Mouse (Mus musculus): ENCODE measurements around the gene Gm42957. TPM values are rescaled to one million over a fixed set of nuclear protein-coding genes. Genes with fewer than 3 reads are reported as not detected.

Gene Gm42957
- polyA plus RNA-seq, 1 experiment from 2014 or later = not detected

Other genes with a start within 250 kb of the Gm42957 start
- gene BC107364, start 183.2 kb upstream of the Gm42957 start, polyA plus RNA-seq (2014; fragmentation: Nextera tagmentation; extraction: Ambion mirVana) = not detected in 2 replicates
- gene Hfe2, start 110.3 kb upstream of the Gm42957 start, polyA plus RNA-seq (2014; fragmentation: Nextera tagmentation; extraction: Ambion mirVana) = 1.2 and 1.5 TPM in 2 replicates
- 62.3 and 63.6 TPM in 2 replicates for gene Txnip, start 77.5 kb upstream of the Gm42957 start, polyA plus RNA-seq (2014; fragmentation: Nextera tagmentation; extraction: Ambion mirVana)
- not detected in 2 replicates for gene Gm16253, start 58.5 kb upstream of the Gm42957 start, polyA plus RNA-seq (2014; fragmentation: Nextera tagmentation; extraction: Ambion mirVana)
- gene Polr3gl, start 41.3 kb upstream of the Gm42957 start, polyA plus RNA-seq (2014; fragmentation: Nextera tagmentation; extraction: Ambion mirVana) = 13.2 and 14.2 TPM in 2 replicates
- 0.90 and 1.1 TPM in 2 replicates for gene Ankrd34a, start 38.8 kb upstream of the Gm42957 start, polyA plus RNA-seq (2014; fragmentation: Nextera tagmentation; extraction: Ambion mirVana)
- 6.5 and 7.0 TPM in 2 replicates for gene Lix1l, start 34.3 kb upstream of the Gm42957 start, polyA plus RNA-seq (2014; fragmentation: Nextera tagmentation; extraction: Ambion mirVana)
- 195 and 196 TPM in 2 replicates for gene Rbm8a, start 5.5 kb upstream of the Gm42957 start, polyA plus RNA-seq (2014; fragmentation: Nextera tagmentation; extraction: Ambion mirVana)
- 54.7 and 62.3 TPM in 2 replicates for gene Pex11b, start 98 bp upstream of the Gm42957 start, polyA plus RNA-seq (2014; fragmentation: Nextera tagmentation; extraction: Ambion mirVana)
- 0.59 and 0.77 TPM in 2 replicates for gene Itga10, start 10.1 kb downstream of the Gm42957 start, polyA plus RNA-seq (2014; fragmentation: Nextera tagmentation; extraction: Ambion mirVana)
- 0.14 and 0.45 TPM in 2 replicates for gene Ankrd35, start 34.7 kb downstream of the Gm42957 start, polyA plus RNA-seq (2014; fragmentation: Nextera tagmentation; extraction: Ambion mirVana)
- 33.8 and 35.5 TPM in 2 replicates for gene Pias3, start 60.9 kb downstream of the Gm42957 start, polyA plus RNA-seq (2014; fragmentation: Nextera tagmentation; extraction: Ambion mirVana)
- 12.0 and 13.5 TPM in 2 replicates for gene Nudt17, start 73.1 kb downstream of the Gm42957 start, polyA plus RNA-seq (2014; fragmentation: Nextera tagmentation; extraction: Ambion mirVana)
- gene Polr3c, start 92.2 kb downstream of the Gm42957 start, polyA plus RNA-seq (2014; fragmentation: Nextera tagmentation; extraction: Ambion mirVana) = 35.9 and 37.3 TPM in 2 replicates
- 82.3 and 85.1 TPM in 2 replicates for gene Rnf115, start 92.2 kb downstream of the Gm42957 start, polyA plus RNA-seq (2014; fragmentation: Nextera tagmentation; extraction: Ambion mirVana)
- not detected in 2 replicates for gene Pdzk1, start 193.8 kb downstream of the Gm42957 start, polyA plus RNA-seq (2014; fragmentation: Nextera tagmentation; extraction: Ambion mirVana)
- 0.22 TPM in 1 of 2 replicates, not detected in the other for gene Cd160, start 193.9 kb downstream of the Gm42957 start, polyA plus RNA-seq (2014; fragmentation: Nextera tagmentation; extraction: Ambion mirVana)